Mouse (Mus musculus): ENCODE results near the gene Pctp. TPM values are rescaled to one million over a fixed set of nuclear protein-coding genes. Genes with fewer than 3 reads are reported as not detected.

Gene Pctp
- polyA plus RNA-seq, 1 experiment = 2.2 TPM

DNA sequence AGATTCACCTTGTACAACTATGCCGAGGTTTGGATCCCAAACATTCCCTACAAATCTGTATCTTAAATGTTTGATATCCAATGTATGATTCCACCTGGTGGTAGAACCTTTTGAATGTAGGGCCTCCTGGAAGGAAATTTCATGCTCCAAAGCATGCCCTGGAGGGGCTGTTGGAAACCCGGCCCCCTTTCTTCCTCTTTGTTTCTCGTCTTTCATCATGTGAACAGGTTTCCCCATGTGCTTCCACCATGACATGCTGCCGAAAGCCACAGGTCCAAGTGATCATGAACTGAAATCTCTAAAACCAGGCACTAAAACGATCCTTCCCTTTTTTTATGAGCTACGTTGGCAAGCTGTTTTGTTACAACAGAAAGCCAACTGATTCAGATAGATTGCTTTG, 11.0 kb upstream of the Pctp start:
- no peak overlapping the region for H3K27ac ChIP-seq (ENCODE audit: insufficient read depth, low read length)
- H3K4me1 ChIP-seq (ENCODE audit: control insufficient read depth, insufficient read depth, insufficient read length) = no peaks in the 10 kb centered on the region
- no peaks in the 10 kb centered on the region for H3K27me3 ChIP-seq (ENCODE audit: control insufficient read depth, insufficient read depth, low read length)
- no peak for DNase-seq (ENCODE audit: low read depth in 1 of 2, low spot score in 2 of 2)
- no peak for TF ChIP-seq POLR2A (IDR thresholded peaks at IDR 0.05; ENCODE audit: low read depth, low read length)
- no peak for TF ChIP-seq CTCF (IDR thresholded peaks at IDR 0.05; ENCODE audit: extremely low read depth, insufficient read depth, insufficient read length, insufficient replicate concordance)
- no peaks in the 10 kb centered on the region for H3K36me3 ChIP-seq (ENCODE audit: control insufficient read depth, insufficient read depth, low read length)
- WGBS = 81% methylated on average over 6 of the region's 6 CpGs
- H3K4me3 ChIP-seq (ENCODE audit: extremely low read depth, insufficient read depth, insufficient read length) = no peak overlapping the region

DNA sequence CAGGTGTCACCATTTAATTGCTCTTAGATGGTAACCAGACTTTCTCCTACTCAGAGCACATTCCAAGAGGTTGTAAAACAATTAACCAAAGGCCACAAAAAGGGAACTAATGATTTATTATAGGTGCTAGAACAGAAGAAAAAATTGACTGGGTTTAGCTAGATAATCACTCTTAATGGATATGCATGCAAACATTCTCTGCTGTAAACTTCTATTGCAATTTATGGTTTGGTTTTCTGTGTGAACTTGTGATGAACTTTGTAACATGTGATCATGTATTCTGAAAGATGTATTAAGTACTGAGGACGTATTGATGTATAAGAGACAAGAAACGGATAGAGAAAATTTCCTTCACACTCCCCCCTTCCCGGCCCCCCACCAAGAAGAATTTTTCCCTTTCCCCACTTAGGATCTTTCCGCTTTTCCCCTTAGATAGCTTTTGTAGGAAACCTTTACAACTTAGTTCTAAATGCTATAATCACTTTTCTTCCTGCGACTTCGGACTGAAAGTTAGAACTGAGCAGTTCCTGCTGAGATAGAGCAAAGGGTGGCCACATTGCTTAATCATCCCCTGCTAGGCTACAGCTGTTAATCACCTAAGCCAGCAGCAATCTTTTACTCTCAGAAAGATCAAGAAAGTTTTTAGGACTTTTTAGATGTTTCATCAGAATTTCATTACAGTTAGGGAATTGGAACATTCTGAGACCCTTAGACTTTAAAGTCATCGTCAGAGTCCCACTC, 5.3 kb upstream of the Pctp start:
- TF ChIP-seq POLR2A (IDR thresholded peaks at IDR 0.05; ENCODE audit: low read depth, low read length) = no peak
- no peak overlapping the region for H3K27ac ChIP-seq (ENCODE audit: insufficient read depth, low read length)

DNA sequence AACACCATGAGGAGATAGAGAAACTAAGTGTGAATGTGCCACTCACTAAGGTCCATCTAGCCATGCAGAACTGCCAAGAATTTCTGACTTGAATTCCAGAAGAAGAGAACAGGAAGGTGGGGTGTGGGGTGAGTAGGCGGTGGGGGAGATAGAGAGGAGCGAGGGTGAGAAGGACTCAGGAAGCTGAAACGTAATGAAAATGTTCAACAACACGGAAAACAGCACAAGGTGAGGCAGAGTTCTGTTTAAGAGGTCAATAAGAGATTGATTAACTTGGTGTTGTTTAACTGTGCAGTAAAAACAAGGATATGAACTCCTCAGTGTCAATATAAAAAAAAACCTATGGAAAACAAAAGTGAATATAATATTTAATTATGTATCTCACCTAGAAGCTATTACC, 3.4 kb upstream of the Pctp start:
- H3K4me1 ChIP-seq (ENCODE audit: control insufficient read depth, insufficient read depth, insufficient read length) = no peaks in the 10 kb centered on the region
- no peak for TF ChIP-seq POLR2A (IDR thresholded peaks at IDR 0.05; ENCODE audit: low read depth, low read length)
- no peak for TF ChIP-seq CTCF (IDR thresholded peaks at IDR 0.05; ENCODE audit: extremely low read depth, insufficient read depth, insufficient read length, insufficient replicate concordance)
- H3K27ac ChIP-seq (ENCODE audit: insufficient read depth, low read length) = no peak overlapping the region
- no peaks in the 10 kb centered on the region for H3K27me3 ChIP-seq (ENCODE audit: control insufficient read depth, insufficient read depth, low read length)
- 82% methylated on average over 4 of the region's 4 CpGs for WGBS
- DNase-seq (ENCODE audit: low read depth in 1 of 2, low spot score in 2 of 2) = no peak
- no peaks in the 10 kb centered on the region for H3K36me3 ChIP-seq (ENCODE audit: control insufficient read depth, insufficient read depth, low read length)
- no peak overlapping the region for H3K4me3 ChIP-seq (ENCODE audit: extremely low read depth, insufficient read depth, insufficient read length)

More for the DNA sequence above, 5.3 kb upstream of the Pctp start:
- DNase-seq (ENCODE audit: low read depth in 1 of 2, low spot score in 2 of 2) = no peak
- H3K4me3 ChIP-seq (ENCODE audit: extremely low read depth, insufficient read depth, insufficient read length) = no peak overlapping the region
- WGBS = 52% methylated on average over 7 of the region's 7 CpGs
- H3K4me1 ChIP-seq (ENCODE audit: control insufficient read depth, insufficient read depth, insufficient read length) = no peaks in the 10 kb centered on the region
- H3K36me3 ChIP-seq (ENCODE audit: control insufficient read depth, insufficient read depth, low read length) = no peaks in the 10 kb centered on the region
- no peaks in the 10 kb centered on the region for H3K27me3 ChIP-seq (ENCODE audit: control insufficient read depth, insufficient read depth, low read length)

- Histone ChIP-seq H3K4me1 (ENCODE audit: control insufficient read depth, insufficient read depth, insufficient read length) (no peaks in the 10 kb centered on the region), H3K27ac (ENCODE audit: insufficient read depth, low read length) (no peak overlapping the region), H3K4me3 (ENCODE audit: extremely low read depth, insufficient read depth, insufficient read length) (no peak overlapping the region), H3K27me3 (ENCODE audit: control insufficient read depth, insufficient read depth, low read length) (no peaks in the 10 kb centered on the region), H3K36me3 (ENCODE audit: control insufficient read depth, insufficient read depth, low read length) (no peaks in the 10 kb centered on the region)
- 88% methylated on average over 4 of the region's 4 CpGs for WGBS
- no peak for DNase-seq (ENCODE audit: low read depth in 1 of 2, low spot score in 2 of 2)
- TF ChIP-seq CTCF (IDR thresholded peaks at IDR 0.05; ENCODE audit: extremely low read depth, insufficient read depth, insufficient read length, insufficient replicate concordance) (no peak), POLR2A (IDR thresholded peaks at IDR 0.05; ENCODE audit: low read depth, low read length) (no peak)
These were observed 692 bp upstream of the Pctp start for GRCm38 (mm10) chr11:90003386-90003785.

GRCm38 (mm10) chr11:90002987-90003348, 274 bp upstream of the Pctp start:
- 20% methylated on average over 8 of the region's 8 CpGs for WGBS
- no peaks in the 10 kb centered on the region for H3K4me1 ChIP-seq (ENCODE audit: control insufficient read depth, insufficient read depth, insufficient read length)
- no peak for TF ChIP-seq POLR2A (IDR thresholded peaks at IDR 0.05; ENCODE audit: low read depth, low read length)
- no peak for TF ChIP-seq CTCF (IDR thresholded peaks at IDR 0.05; ENCODE audit: extremely low read depth, insufficient read depth, insufficient read length, insufficient replicate concordance)
- no peak overlapping the region for H3K27ac ChIP-seq (ENCODE audit: insufficient read depth, low read length)
- DNase-seq (ENCODE audit: low read depth in 1 of 2, low spot score in 2 of 2) = no peak
- H3K27me3 ChIP-seq (ENCODE audit: control insufficient read depth, insufficient read depth, low read length) = no peaks in the 10 kb centered on the region
- H3K4me3 ChIP-seq (ENCODE audit: extremely low read depth, insufficient read depth, insufficient read length) = peak overlapping the region; percentile 61
- H3K36me3 ChIP-seq (ENCODE audit: control insufficient read depth, insufficient read depth, low read length) = no peaks in the 10 kb centered on the region

DNA sequence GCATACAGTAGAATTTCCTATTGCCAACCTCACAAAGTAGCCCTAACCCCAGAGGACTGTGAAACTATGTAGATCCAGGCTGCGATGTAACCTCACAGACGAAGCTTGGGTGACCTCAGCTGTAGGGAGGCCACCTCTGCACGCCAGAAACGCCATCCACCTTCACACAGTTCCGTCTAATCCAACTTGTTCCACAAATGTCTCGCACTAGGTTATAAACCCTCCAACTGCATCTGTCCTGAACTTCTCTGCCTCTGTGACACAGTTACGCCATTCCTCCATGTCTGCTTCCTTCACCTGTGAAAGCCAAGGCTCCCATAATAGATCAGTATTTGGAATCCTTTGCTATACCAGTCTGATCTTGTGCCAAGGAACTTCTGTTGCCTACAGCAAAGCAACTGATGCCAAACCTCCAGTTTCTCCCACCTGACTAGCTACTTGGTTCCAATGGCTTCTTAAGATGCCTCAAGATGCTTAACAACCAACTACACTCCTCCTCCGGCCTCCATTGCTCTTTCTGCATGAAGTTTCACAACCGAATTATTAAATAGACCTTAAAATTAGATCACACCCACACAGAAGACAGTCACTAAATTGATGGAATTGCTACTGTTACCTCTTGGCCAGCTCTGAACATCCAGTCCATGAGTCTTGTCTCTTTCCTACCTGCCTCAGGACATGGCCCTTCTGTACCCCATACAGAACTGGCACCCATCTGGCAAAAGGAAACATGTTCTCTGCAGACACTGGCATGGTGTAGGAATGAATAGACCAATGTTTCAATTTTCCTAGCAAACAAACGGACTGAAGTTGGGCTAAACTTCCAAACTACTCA, 1.1 kb downstream of the Pctp start:
- no peak overlapping the region for H3K27ac ChIP-seq (ENCODE audit: insufficient read depth, low read length)
- 87% methylated on average over 10 of the region's 10 CpGs for WGBS
- no peaks in the 10 kb centered on the region for H3K36me3 ChIP-seq (ENCODE audit: control insufficient read depth, insufficient read depth, low read length)
- DNase-seq (ENCODE audit: low read depth in 1 of 2, low spot score in 2 of 2) = no peak
- no peaks in the 10 kb centered on the region for H3K27me3 ChIP-seq (ENCODE audit: control insufficient read depth, insufficient read depth, low read length)
- no peak for TF ChIP-seq CTCF (IDR thresholded peaks at IDR 0.05; ENCODE audit: extremely low read depth, insufficient read depth, insufficient read length, insufficient replicate concordance)
- no peak for TF ChIP-seq POLR2A (IDR thresholded peaks at IDR 0.05; ENCODE audit: low read depth, low read length)
- no peaks in the 10 kb centered on the region for H3K4me1 ChIP-seq (ENCODE audit: control insufficient read depth, insufficient read depth, insufficient read length)
- H3K4me3 ChIP-seq (ENCODE audit: extremely low read depth, insufficient read depth, insufficient read length) = no peak overlapping the region

- no peak for DNase-seq (ENCODE audit: low read depth in 1 of 2, low spot score in 2 of 2)
- Histone ChIP-seq H3K27me3 (ENCODE audit: control insufficient read depth, insufficient read depth, low read length) (no peaks in the 10 kb centered on the region), H3K27ac (ENCODE audit: insufficient read depth, low read length) (no peak overlapping the region), H3K4me3 (ENCODE audit: extremely low read depth, insufficient read depth, insufficient read length) (no peak overlapping the region), H3K4me1 (ENCODE audit: control insufficient read depth, insufficient read depth, insufficient read length) (no peaks in the 10 kb centered on the region), H3K36me3 (ENCODE audit: control insufficient read depth, insufficient read depth, low read length) (no peaks in the 10 kb centered on the region)
- 92% methylated on average over 4 of the region's 4 CpGs for WGBS
- TF ChIP-seq CTCF (IDR thresholded peaks at IDR 0.05; ENCODE audit: extremely low read depth, insufficient read depth, insufficient read length, insufficient replicate concordance) = no peak
- no peak for TF ChIP-seq POLR2A (IDR thresholded peaks at IDR 0.05; ENCODE audit: low read depth, low read length)
These were observed 2.0 kb downstream of the Pctp start for GRCm38 (mm10) chr11:90000666-90001065.
